Mouse (Mus musculus) heart, postnatal 14 days (tissue): ENCODE measurements at regions not wholly inside any gene's neighbourhood (a gene's known extent, or its start where the extent isn't known, plus 50 kb on each side); places are given as distances from the start of the nearest gene placed in this dataset.

Experiments used
- DNase-seq, 2 experiments: peaks; one replicate each; pipeline ENCODE4 v3.0.0; 2021 to 2022
- intact Hi-C: fragments of 180-260 bp; cut with DNase I; formaldehyde crosslinking; loops from one replicate; pipeline ENCODE4 v1.15.1; 2025

- intact Hi-C loops: no loop called here
- DNase-seq: no peak
Observed at GRCm38 (mm10) chr11:112885336-112885940, 103.4 kb downstream of the Sox9 start.

GRCm38 (mm10) chr11:112886139-112886538 is 104.1 kb downstream of the Sox9 start:
- DNase-seq: no peak
- intact Hi-C loops: no loop called here

GRCm38 (mm10) chr11:112889760-112890159 is 107.7 kb downstream of the Sox9 start:
- DNase-seq: no peak
- intact Hi-C loops: no loop called here

GRCm38 (mm10) chr11:112897597-112897996 is 115.6 kb downstream of the Sox9 start:
- no peak for DNase-seq
- intact Hi-C loops: no loop called here

GRCm38 (mm10) chr11:112902618-112903017 is 120.6 kb downstream of the Sox9 start:
- intact Hi-C loops: no loop called here
- no peak for DNase-seq

- intact Hi-C loops: no loop called here
- no peak for DNase-seq
Observed at GRCm38 (mm10) chr11:112910309-112910708, 128.3 kb downstream of the Sox9 start.

- intact Hi-C loops: no loop called here
- DNase-seq: no peak
Observed at GRCm38 (mm10) chr11:112912875-112913274, 130.9 kb downstream of the Sox9 start.

GRCm38 (mm10) chr11:112916923-112917322 is 134.9 kb downstream of the Sox9 start:
- no peak for DNase-seq
- intact Hi-C loops: no loop called here

- intact Hi-C loops: no loop called here
- no peak for DNase-seq
Observed at GRCm38 (mm10) chr11:112920131-112920530, 138.1 kb downstream of the Sox9 start.

GRCm38 (mm10) chr11:112924577-112924976 is 142.6 kb downstream of the Sox9 start:
- intact Hi-C loops: no loop called here
- no peak for DNase-seq

GRCm38 (mm10) chr11:112925140-112925539 is 143.1 kb downstream of the Sox9 start:
- DNase-seq: no peak
- intact Hi-C loops: no loop called here

GRCm38 (mm10) chr11:112926330-112927025 is 144.5 kb downstream of the Sox9 start:
- peak in 1 of 2 experiments; percentile 5 for DNase-seq
- intact Hi-C loops: no loop called here

GRCm38 (mm10) chr11:112930186-112930808 is 148.3 kb downstream of the Sox9 start:
- intact Hi-C loops: no loop called here
- DNase-seq: peak in 1 of 2 experiments; percentile 14

- DNase-seq: no peak
- intact Hi-C loops: no loop called here
Observed at GRCm38 (mm10) chr11:112938035-112938434, 156.0 kb downstream of the Sox9 start.

GRCm38 (mm10) chr11:112951421-112951820 is 169.4 kb downstream of the Sox9 start:
- no peak for DNase-seq
- intact Hi-C loops: no loop called here

GRCm38 (mm10) chr11:112952356-112952755 is 170.3 kb downstream of the Sox9 start:
- no peak for DNase-seq
- intact Hi-C loops: no loop called here

- intact Hi-C loops: no loop called here
Observed at GRCm38 (mm10) chr11:112953491-112953890, 171.5 kb downstream of the Sox9 start.

GRCm38 (mm10) chr11:112956748-112957440 is 174.9 kb downstream of the Sox9 start:
- intact Hi-C loops: no loop called here
- DNase-seq: peak in 1 of 2 experiments; percentile 37

More at GRCm38 (mm10) chr11:112953491-112953890, 171.5 kb downstream of the Sox9 start:
- DNase-seq: no peak

GRCm38 (mm10) chr11:112959609-112960008 is 177.6 kb downstream of the Sox9 start:
- intact Hi-C loops: no loop called here
- DNase-seq: no peak

- intact Hi-C loops: no loop called here
- DNase-seq: no peak
Observed at GRCm38 (mm10) chr11:112973286-112973685, 191.3 kb downstream of the Sox9 start.

- peak; percentile 21 to 40 for DNase-seq
- intact Hi-C loops: no loop called here
Observed at GRCm38 (mm10) chr11:112974893-112975292, 192.9 kb downstream of the Sox9 start.
